Mouse (Mus musculus): ENCODE data around the gene Sgms1. TPM values are rescaled to one million over a fixed set of nuclear protein-coding genes. Genes with fewer than 3 reads are reported as not detected.
A peak's percentile ranks its signal among the peaks of the same experiment; 100 is the strongest.
"Not testable (repeated sequence)": the region's sequence is repeated elsewhere in the genome, so short reads cannot be mapped to it uniquely, and the experiment has no call there.

Gene Sgms1
- polyA plus RNA-seq, 1 experiment: 14.6 TPM

DNA sequence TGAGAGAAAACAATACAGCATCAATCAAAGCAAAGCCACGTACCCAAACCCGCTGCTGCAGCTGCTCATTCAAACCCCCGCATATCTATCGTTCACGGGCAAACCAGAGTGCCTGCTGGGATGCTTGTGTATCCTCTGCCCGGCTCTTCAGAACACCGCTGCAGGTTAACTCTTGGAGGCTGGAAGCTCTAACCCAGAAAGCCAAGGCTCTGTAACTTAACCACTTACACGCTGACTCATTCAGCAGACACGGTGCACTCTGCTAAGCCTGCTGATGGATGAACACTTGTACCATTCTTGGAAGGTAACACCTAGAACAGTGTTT, 286.6 kb downstream of the Sgms1 start:
- Histone ChIP-seq H3K27ac (replicated peaks; ENCODE audit: low read depth, low read length) (no peak overlapping the region), H3K4me1 (ENCODE audit: control insufficient read depth, insufficient read depth, insufficient read length, low read length) (peaks cover 7% of the 10 kb centered on the region; the same call in 1 of the 2 replicates), H3K4me3 (ENCODE audit: insufficient read depth, low read depth, low read length) (no peak overlapping the region)

DNA sequence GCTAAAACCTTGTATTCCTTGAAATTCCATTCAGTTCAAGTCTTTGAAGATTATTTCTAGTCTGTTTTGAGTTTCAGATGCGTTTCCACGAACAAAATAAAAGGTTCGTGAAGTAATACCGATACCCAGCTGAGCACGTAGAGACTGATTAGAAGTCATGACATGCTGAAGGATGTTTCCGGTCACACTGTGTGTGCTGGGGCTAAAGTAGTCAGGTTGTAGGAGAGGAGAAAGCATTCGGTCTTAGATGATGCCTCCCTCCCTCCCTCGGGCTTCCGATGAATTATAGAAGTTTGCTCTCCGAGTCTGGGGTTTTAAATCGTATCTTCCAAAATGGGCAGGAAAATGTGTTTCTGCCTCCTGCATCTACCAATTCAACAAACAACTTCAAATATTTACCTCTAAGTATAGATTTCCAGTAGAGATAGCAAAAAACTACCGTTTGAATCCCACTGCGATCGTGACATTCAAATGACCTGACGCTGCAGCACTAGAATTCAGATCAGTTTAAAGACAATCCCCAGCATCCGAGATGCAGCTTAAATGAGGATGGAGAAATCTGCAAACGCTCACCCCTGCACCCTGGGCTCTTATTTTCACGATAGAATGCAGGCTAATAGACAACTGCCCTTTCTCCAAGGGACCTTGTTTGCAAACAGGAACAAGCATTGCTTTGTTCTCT, 287.1 kb downstream of the Sgms1 start:
- H3K4me3 ChIP-seq (ENCODE audit: insufficient read depth, low read depth, low read length): no peak overlapping the region
- no peak overlapping the region for H3K27ac ChIP-seq (replicated peaks; ENCODE audit: low read depth, low read length)
- H3K4me1 ChIP-seq (ENCODE audit: control insufficient read depth, insufficient read depth, insufficient read length, low read length): peaks cover 7% of the 10 kb centered on the region; the same call in 1 of the 2 replicates

DNA sequence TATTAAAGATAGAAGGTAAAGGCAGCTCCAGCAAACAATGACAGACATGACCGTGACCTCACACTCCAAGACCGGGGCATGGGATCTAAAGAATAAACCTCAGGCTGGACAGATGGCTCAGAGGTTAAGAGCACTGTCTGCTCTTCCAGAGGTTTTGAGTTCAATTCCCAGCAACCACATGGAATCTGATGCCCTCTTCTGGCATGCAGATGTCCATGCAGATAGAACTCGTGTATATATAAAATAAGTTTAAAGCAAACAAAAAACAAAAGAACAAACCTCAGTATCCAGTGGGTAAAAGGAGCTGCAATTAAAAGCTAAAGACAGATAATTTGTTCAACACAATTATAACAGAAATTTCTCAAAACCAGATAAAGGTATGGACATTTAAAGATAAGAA, 290.9 kb downstream of the Sgms1 start:
- Histone ChIP-seq H3K4me1 (ENCODE audit: control insufficient read depth, insufficient read depth, insufficient read length, low read length) (peaks cover 7% of the 10 kb centered on the region), H3K27ac (replicated peaks; ENCODE audit: low read depth, low read length) (no peak overlapping the region), H3K4me3 (ENCODE audit: insufficient read depth, low read depth, low read length) (no peak overlapping the region)

DNA sequence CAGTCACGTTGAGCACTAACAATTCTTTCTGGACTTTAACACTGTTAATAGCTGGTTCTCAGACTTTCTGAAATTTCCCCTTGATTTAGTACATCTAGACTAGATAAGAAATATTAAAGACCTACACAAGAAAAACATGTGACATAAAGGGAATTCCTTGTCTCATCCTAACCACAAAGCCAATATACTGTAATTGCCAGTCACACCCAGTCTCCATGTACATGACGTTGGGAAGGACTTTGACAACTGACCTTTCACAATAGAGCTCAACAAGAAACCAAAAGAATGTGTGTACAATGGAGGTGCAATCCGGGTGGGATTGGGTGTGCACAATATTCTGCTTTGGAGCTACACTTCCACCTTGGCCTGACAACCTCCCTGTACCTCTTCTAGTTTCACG, 297.2 kb downstream of the Sgms1 start:
- H3K27ac ChIP-seq (replicated peaks; ENCODE audit: low read depth, low read length): no peak overlapping the region
- peaks cover 4% of the 10 kb centered on the region for H3K4me1 ChIP-seq (ENCODE audit: control insufficient read depth, insufficient read depth, insufficient read length, low read length)
- H3K4me3 ChIP-seq (ENCODE audit: insufficient read depth, low read depth, low read length): no peak overlapping the region

DNA sequence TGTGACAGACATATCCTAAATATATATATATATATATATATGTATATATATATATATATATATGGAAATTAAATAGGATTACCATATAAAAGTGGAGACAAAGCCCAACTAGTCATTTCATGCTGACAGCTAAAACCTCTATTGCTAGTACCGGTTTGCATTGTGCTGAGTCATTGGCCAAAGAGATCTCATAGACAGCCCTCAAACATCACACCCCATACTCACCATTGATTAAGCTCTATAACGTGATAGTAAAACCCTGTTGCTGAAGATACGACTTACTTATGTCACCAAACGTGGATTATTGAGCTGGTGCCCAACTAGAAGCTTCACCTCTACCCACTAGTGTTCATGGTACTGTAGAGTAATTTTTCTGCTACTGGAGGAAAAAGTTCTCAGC, 298.7 kb downstream of the Sgms1 start:
- Histone ChIP-seq H3K4me3 (ENCODE audit: insufficient read depth, low read depth, low read length) (no peak overlapping the region), H3K4me1 (ENCODE audit: control insufficient read depth, insufficient read depth, insufficient read length, low read length) (no peaks in the 10 kb centered on the region), H3K27ac (replicated peaks; ENCODE audit: low read depth, low read length) (no peak overlapping the region)

DNA sequence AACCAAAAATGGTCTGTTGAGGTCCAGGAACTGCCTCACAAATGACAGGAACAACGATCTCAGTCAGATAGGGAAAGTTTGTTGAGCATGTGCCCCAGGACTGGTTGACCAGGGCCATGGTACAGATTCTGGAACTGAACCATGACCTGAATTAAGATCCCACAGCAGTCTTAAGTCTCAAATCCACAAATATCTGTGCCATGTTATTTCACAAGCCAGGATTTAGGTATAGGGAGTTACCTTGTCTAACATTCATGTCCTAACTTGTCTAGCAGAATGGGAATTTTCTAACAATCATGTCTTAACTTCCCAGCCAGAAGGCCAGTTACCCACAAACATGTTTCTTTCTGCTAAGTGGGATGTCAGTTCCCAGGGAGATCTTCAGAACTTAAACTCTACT, 300.9 kb downstream of the Sgms1 start:
- Histone ChIP-seq H3K4me3 (ENCODE audit: insufficient read depth, low read depth, low read length) (no peak overlapping the region), H3K27ac (replicated peaks; ENCODE audit: low read depth, low read length) (peak overlapping the region; percentile 29; the same call in 1 of the 2 replicates)

DNA sequence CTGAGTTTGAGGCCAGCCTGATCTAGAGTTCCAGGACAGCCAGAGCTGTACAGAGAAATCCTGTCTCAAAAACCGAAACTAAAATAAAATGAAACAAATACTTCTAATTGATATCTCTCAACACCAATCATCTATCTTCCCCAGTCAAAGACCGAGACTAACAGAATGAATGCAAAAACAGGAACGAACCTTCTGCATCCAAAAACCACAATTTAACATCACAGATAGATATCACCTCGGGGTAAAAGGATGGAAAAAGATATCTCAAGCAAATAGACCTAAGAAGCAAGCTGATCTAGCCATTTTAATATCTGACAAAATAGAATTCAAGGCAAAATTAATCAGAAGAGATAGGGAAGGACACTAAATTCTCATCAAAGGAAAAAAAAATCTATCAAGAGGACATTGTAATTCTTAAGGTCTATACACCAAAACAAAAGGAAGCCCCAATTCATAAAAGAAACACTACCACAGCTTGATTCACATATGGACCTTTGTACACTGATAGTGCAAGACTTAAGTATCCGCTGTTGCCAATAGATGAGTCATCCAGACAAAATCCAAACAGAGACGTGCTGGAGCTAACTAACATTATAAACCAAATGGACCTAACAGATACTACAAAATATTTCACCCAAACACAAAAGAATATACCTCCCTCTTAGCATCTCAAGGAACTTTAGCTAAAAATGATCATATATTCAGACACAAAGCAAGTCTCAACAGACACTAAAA, 301.6 kb downstream of the Sgms1 start:
- no peaks in the 10 kb centered on the region for H3K4me1 ChIP-seq (ENCODE audit: control insufficient read depth, insufficient read depth, insufficient read length, low read length)
- no peak overlapping the region for H3K27ac ChIP-seq (replicated peaks; ENCODE audit: low read depth, low read length)
- H3K4me3 ChIP-seq (ENCODE audit: insufficient read depth, low read depth, low read length): no peak overlapping the region

More for the DNA sequence above, 300.9 kb downstream of the Sgms1 start:
- no peaks in the 10 kb centered on the region for H3K4me1 ChIP-seq (ENCODE audit: control insufficient read depth, insufficient read depth, insufficient read length, low read length)

DNA sequence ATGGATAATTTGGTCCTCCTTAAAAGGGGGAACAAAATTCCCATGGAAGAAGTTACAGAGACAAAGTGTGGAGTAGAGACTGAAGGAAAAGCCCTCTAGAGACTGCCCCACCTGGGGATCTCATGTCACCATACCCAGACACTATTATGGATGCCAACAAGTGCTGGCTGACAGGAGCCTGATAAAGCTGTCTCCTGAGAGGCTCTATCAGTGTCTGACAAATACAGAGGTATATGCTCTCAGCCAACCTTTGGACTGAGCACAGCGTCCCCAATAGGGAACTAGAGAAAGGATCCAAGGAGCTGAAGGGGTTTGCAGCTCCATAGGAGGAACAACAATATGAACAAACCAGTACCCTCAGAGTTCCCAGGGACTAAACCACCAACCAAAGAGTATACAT, 304.7 kb downstream of the Sgms1 start:
- H3K4me3 ChIP-seq (ENCODE audit: insufficient read depth, low read depth, low read length); H3K27ac ChIP-seq (replicated peaks; ENCODE audit: low read depth, low read length); H3K4me1 ChIP-seq (ENCODE audit: control insufficient read depth, insufficient read depth, insufficient read length, low read length): not testable (repeated sequence)

Other genes with a start within 250 kb of the Sgms1 start
- 605 and 702 TPM in 2 replicates for gene Rpl9-ps6, start 76.9 kb upstream of the Sgms1 start, polyA plus RNA-seq (2012; ENCODE audit: insufficient read depth, insufficient read length, missing spikeins)
- gene Minpp1, start 96.1 kb upstream of the Sgms1 start, polyA plus RNA-seq (2012; ENCODE audit: insufficient read depth, insufficient read length, missing spikeins): 10.7 and 11.8 TPM in 2 replicates
- gene Papss2, start 206.1 kb upstream of the Sgms1 start, polyA plus RNA-seq (2012; ENCODE audit: insufficient read depth, insufficient read length, missing spikeins): 9.3 and 11.6 TPM in 2 replicates

Data from brown adipose tissue, adult 24 weeks (tissue).